Mouse (Mus musculus): ENCODE data around the gene Evi2b.
A peak's percentile ranks its signal among the peaks of the same experiment; 100 is the strongest.

Gene Evi2b

GRCm38 (mm10) chr11:79521930-79522329 is 1.6 kb downstream of the Evi2b start:
- peak in 1 of 2 experiments; percentile 16 for DNase-seq (ENCODE audit: low spot score in 2 of 2)

GRCm38 (mm10) chr11:79520772-79521171 is 2.8 kb downstream of the Evi2b start:
- no peak for DNase-seq (ENCODE audit: low spot score in 2 of 2)

- DNase-seq (ENCODE audit: low spot score in 2 of 2): no peak
These were observed 3.7 kb downstream of the Evi2b start for GRCm38 (mm10) chr11:79519878-79520291.

GRCm38 (mm10) chr11:79519299-79519698 is 4.3 kb downstream of the Evi2b start:
- DNase-seq (ENCODE audit: low spot score in 2 of 2): no peak

GRCm38 (mm10) chr11:79515798-79516197 is 7.8 kb downstream of the Evi2b start:
- DNase-seq (ENCODE audit: low spot score in 2 of 2): no peak

- DNase-seq (ENCODE audit: low spot score in 2 of 2): no peak
These were observed 8.2 kb downstream of the Evi2b start for GRCm38 (mm10) chr11:79515331-79515730.

GRCm38 (mm10) chr11:79511970-79512369 is 11.6 kb downstream of the Evi2b start:
- DNase-seq (ENCODE audit: low spot score in 2 of 2): no peak

GRCm38 (mm10) chr11:79504506-79504905 is 19.1 kb downstream of the Evi2b start:
- DNase-seq (ENCODE audit: low spot score in 2 of 2): no peak

- no peak for DNase-seq (ENCODE audit: low spot score in 2 of 2)
These were observed 19.7 kb downstream of the Evi2b start, which contains the start of gene Omg for GRCm38 (mm10) chr11:79503845-79504244. Gene Omg, minus strand, starts transcription at chr11:79504084.

GRCm38 (mm10) chr11:79502917-79503316 is 20.6 kb downstream of the Evi2b start:
- DNase-seq (ENCODE audit: low spot score in 2 of 2): no peak

GRCm38 (mm10) chr11:79494976-79495800 is 28.4 kb downstream of the Evi2b start:
- DNase-seq (ENCODE audit: low spot score in 2 of 2): no peak

GRCm38 (mm10) chr11:79484721-79485120 is 38.8 kb downstream of the Evi2b start:
- DNase-seq (ENCODE audit: low spot score in 2 of 2): no peak

- no peak for DNase-seq (ENCODE audit: low spot score in 2 of 2)
These were observed 39.6 kb downstream of the Evi2b start for GRCm38 (mm10) chr11:79483876-79484528.

GRCm38 (mm10) chr11:79483392-79483791 is 40.2 kb downstream of the Evi2b start:
- no peak for DNase-seq (ENCODE audit: low spot score in 2 of 2)

GRCm38 (mm10) chr11:79468097-79468496 is 55.5 kb downstream of the Evi2b start:
- DNase-seq (ENCODE audit: low spot score in 2 of 2): no peak
